Mouse (Mus musculus): ENCODE measurements around the gene Kctd2. TPM values are rescaled to one million over a fixed set of nuclear protein-coding genes. Genes with fewer than 3 reads are reported as not detected.

Kctd2 gene
- polyA plus RNA-seq, 1 experiment, result 28.0 TPM

DNA sequence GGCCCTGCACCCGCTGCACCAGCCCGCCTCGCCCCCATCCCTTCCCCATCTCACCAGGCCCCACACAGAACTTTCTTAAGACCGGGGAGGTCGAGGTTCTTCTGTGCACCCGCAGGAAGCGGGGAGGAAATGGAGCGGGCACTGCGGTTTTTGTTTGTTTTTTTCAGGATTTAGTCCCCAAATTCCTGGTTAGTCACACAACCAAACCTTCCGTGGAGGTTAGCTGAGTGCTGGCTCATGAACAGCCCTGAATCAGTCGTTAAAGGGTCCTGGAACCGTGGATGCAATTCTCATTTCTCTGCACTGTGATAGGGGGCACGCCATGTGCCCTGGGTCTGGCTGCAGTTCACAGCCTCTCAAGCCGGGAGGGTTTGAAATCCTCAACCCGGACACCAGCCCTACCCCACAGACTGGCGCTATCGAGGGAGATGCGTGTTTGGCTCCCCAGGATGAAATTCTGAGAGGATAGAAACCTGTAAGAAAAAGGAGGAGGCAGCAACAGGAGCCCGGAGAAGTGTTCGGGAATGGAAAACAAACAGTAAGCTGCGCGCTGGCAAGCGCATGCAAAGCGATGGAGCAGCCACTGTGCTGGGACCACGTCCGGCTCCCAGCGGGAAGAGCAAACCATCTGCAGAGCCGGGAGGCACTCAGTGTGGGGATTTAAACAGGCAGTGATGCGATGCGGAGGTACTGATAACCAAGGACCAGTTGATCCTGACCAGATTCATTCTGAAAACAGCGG is 15.8 kb downstream of the Kctd2 start:
- Histone ChIP-seq H3K27ac (ENCODE audit: insufficient read depth, low read depth, low read length) (no peak overlapping the region), H3K4me1 (ENCODE audit: control insufficient read depth, insufficient read depth, low read length) (peaks cover 24% of the 10 kb centered on the region), H3K4me3 (ENCODE audit: insufficient read depth, low read length) (no peak overlapping the region)
- no peak for TF ChIP-seq POLR2A (IDR thresholded peaks at IDR 0.05; ENCODE audit: borderline replicate concordance, low read depth, low read length)
- TF ChIP-seq CTCF (IDR thresholded peaks at IDR 0.05; ENCODE audit: low read depth, low read length), result no peak

DNA sequence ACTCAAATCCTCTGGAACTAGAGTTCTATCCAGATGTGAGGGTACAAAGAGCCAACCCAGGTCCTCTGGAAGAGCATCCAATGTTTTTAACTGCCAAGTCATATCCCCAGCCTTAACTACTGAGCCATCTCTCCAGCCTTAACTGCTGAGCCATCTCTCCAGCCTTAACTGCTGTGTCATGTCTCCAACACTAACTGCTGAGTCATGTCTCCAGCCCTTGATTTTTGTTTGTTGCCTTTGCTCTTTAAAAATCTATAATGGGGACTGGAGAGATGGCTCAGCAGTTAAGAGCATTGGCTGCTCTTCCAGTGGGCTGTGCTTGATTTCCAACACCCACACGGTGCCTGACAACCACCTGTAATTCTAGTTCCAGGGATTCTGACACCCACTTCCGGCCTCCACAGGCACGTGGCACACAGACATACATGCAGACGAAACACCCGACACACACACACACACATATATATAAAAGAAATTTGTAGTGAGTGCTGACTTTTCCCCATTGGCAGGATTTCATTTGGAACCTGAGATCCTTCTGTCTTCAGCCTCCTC is 17.7 kb downstream of the Kctd2 start:
- H3K4me3 ChIP-seq (ENCODE audit: insufficient read depth, low read length), result no peak overlapping the region
- peaks cover 26% of the 10 kb centered on the region for H3K4me1 ChIP-seq (ENCODE audit: control insufficient read depth, insufficient read depth, low read length)
- H3K27ac ChIP-seq (ENCODE audit: insufficient read depth, low read depth, low read length), result no peak overlapping the region
- no peak for TF ChIP-seq POLR2A (IDR thresholded peaks at IDR 0.05; ENCODE audit: borderline replicate concordance, low read depth, low read length)
- TF ChIP-seq CTCF (IDR thresholded peaks at IDR 0.05; ENCODE audit: low read depth, low read length), result no peak

DNA sequence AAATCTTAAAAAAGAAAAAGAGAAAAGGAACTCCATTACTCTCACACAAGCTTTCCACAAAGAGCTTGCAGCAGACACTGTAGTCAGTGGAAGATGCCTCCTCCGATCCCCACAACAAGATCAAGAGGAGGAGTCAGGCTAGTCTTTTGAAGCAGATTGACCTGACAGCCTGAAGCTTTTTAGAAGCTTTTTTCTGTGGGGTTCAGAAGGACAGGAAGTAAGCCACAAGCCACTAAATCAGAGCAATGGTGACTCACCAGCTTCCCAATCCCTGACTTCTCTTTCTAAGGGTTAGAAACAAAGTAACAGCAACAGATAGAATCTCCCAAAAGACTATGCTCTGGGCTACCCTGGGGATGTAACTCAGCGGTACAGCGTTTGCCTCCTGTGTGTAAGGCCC is 19.4 kb downstream of the Kctd2 start:
- H3K27ac ChIP-seq (ENCODE audit: insufficient read depth, low read depth, low read length), result peak overlapping the region; percentile 60
- no peak for TF ChIP-seq CTCF (IDR thresholded peaks at IDR 0.05; ENCODE audit: low read depth, low read length)
- TF ChIP-seq POLR2A (IDR thresholded peaks at IDR 0.05; ENCODE audit: borderline replicate concordance, low read depth, low read length), result no peak

DNA sequence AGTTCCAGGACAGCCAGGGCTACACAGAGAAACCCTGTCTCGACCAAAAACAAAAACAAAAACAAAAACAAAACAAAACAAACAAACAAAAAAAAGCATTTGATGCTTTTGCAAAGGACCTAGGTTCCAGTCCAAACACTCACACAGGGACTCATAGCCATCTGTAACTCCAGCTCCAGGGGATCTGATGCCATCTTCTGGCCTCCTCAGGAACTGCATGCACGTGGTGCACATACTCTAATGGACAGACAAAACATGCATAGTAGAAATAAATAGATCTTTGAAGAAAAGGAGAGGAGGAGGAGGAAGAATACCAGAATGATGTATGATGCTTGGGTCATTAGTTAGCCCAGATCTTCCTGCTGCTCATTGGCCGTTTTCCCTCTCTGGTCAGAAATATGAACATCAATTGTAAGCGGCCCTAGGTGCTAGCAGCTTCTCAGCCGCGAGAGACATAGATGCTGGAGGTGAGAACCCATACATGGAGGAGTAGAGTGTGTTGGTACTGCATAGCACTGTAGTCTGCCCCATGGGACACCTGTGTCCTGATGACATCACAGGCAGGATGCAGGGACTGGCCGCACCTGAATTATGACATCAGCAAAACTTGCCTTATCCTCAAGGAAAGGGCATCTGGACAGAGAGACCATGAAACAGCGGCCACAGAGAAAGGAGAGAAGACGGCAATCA is 20.1 kb downstream of the Kctd2 start, which contains the start of gene Trim80:
Gene Trim80 (plus strand): TSS at position 640 of the 690 bp plus-strand sequence.
- Histone ChIP-seq H3K4me3 (ENCODE audit: insufficient read depth, low read length) (no peak within 1 kb of the TSS), H3K27ac (ENCODE audit: insufficient read depth, low read depth, low read length) (peak within 1 kb of the TSS; percentile 60), H3K4me1 (ENCODE audit: control insufficient read depth, insufficient read depth, low read length) (peaks cover 25% of the 10 kb centered on the region)
- TF ChIP-seq POLR2A (IDR thresholded peaks at IDR 0.05; ENCODE audit: borderline replicate concordance, low read depth, low read length) (no peak), CTCF (IDR thresholded peaks at IDR 0.05; ENCODE audit: low read depth, low read length) (peak; percentile 27; the same call in 1 of the 2 replicates)

More for the DNA sequence above, 19.4 kb downstream of the Kctd2 start:
- Histone ChIP-seq H3K4me3 (ENCODE audit: insufficient read depth, low read length) (no peak overlapping the region), H3K4me1 (ENCODE audit: control insufficient read depth, insufficient read depth, low read length) (peaks cover 26% of the 10 kb centered on the region)

DNA sequence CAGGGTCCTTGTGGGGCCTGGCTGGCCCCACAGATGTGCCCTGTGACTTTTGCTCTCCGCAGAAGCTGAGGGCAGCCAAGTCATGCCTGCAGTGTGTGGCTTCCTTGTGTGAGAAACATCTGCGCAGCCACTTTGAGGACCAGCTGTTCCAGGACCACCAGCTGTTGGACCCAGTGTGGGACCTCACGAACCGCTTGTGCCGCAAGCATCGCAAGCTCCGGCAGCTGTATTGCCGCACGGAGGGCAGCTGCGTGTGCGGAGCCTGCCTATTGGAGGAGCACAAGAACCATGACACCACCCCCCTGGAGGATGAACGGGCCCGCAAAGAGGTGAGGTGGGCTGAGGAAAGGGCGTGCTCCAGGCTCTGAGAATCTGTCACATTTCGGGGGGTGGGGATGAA is 21.5 kb downstream of the Kctd2 start:
- peaks cover 25% of the 10 kb centered on the region for H3K4me1 ChIP-seq (ENCODE audit: control insufficient read depth, insufficient read depth, low read length)
- TF ChIP-seq CTCF (IDR thresholded peaks at IDR 0.05; ENCODE audit: low read depth, low read length) (no peak), POLR2A (IDR thresholded peaks at IDR 0.05; ENCODE audit: borderline replicate concordance, low read depth, low read length) (no peak)
- no peak overlapping the region for H3K27ac ChIP-seq (ENCODE audit: insufficient read depth, low read depth, low read length)
- no peak overlapping the region for H3K4me3 ChIP-seq (ENCODE audit: insufficient read depth, low read length)

DNA sequence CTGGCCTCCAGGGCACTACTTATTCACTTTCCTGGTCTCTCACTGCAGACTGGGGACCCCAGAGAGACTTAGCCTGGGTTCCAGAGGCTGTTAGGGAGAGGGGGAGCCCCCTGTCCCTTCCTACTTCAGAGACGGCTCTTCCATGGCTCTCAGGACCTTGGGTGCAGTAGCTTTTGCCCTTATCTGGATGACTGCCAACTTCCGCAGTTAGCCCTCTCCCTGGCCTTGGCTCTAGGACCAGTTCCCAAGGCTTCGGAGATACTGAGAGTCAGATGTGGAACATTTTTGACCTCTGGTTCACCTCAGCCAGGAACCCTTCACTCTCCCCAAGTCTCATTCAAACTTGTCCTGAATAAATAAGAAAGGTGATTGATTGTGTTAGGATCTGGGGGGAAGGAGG is 27.0 kb downstream of the Kctd2 start:
- H3K4me3 ChIP-seq (ENCODE audit: insufficient read depth, low read length), result no peak overlapping the region
- no peak overlapping the region for H3K27ac ChIP-seq (ENCODE audit: insufficient read depth, low read depth, low read length)
- TF ChIP-seq CTCF (IDR thresholded peaks at IDR 0.05; ENCODE audit: low read depth, low read length), result no peak
- no peak for TF ChIP-seq POLR2A (IDR thresholded peaks at IDR 0.05; ENCODE audit: borderline replicate concordance, low read depth, low read length)
- no peaks in the 10 kb centered on the region for H3K4me1 ChIP-seq (ENCODE audit: control insufficient read depth, insufficient read depth, low read length)

DNA sequence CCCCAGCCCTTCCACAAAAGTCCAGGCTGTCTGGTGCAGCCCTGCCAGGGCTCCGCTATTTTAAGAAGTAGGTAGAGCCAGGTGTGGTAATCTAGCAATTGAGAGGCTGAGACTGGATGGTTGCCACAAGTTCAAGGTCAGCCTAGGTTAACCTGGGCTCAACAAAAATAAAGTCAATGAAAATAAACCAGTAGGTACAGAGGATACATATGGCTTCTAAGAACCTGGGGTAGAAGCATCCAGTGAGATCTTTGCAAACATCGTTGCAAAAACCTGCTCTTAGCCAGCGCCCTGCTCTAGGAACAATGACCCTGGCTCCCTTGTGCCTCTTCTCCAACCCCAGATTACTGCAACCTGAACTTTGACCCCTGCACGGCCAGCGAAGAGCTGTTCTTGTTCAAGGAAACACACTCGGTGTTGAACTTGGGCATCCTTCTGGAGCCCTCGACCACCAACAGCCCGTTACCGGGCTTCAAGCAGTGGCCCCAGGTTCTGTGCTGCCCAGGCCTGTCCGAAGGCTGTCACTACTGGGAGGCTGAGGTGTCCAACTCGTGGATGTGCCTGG is 27.5 kb downstream of the Kctd2 start:
- TF ChIP-seq CTCF (IDR thresholded peaks at IDR 0.05; ENCODE audit: low read depth, low read length) (no peak), POLR2A (IDR thresholded peaks at IDR 0.05; ENCODE audit: borderline replicate concordance, low read depth, low read length) (no peak)
- H3K27ac ChIP-seq (ENCODE audit: insufficient read depth, low read depth, low read length), result no peak overlapping the region
- no peaks in the 10 kb centered on the region for H3K4me1 ChIP-seq (ENCODE audit: control insufficient read depth, insufficient read depth, low read length)
- no peak overlapping the region for H3K4me3 ChIP-seq (ENCODE audit: insufficient read depth, low read length)

DNA sequence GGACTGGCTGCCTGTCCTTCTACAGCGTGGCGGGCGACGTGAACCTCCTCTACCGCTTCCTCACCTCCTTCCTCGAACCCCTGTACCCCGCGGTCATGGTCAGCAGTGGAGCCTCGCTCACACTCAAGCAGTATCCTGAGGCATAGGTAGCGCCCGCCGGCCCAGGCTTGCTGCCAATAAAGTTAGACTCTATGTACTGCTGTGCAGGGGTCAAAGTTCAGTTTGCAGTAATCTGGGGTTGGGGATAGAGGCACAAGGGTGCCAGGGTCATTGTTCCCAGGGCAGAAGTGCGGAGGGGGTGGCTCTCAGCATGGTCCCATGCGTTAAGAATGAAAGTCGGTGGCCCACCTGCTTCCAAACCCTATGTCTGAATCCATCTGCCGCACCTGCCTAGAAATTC is 28.1 kb downstream of the Kctd2 start:
- no peaks in the 10 kb centered on the region for H3K4me1 ChIP-seq (ENCODE audit: control insufficient read depth, insufficient read depth, low read length)
- TF ChIP-seq CTCF (IDR thresholded peaks at IDR 0.05; ENCODE audit: low read depth, low read length) (no peak), POLR2A (IDR thresholded peaks at IDR 0.05; ENCODE audit: borderline replicate concordance, low read depth, low read length) (no peak)
- no peak overlapping the region for H3K4me3 ChIP-seq (ENCODE audit: insufficient read depth, low read length)
- no peak overlapping the region for H3K27ac ChIP-seq (ENCODE audit: insufficient read depth, low read depth, low read length)

DNA sequence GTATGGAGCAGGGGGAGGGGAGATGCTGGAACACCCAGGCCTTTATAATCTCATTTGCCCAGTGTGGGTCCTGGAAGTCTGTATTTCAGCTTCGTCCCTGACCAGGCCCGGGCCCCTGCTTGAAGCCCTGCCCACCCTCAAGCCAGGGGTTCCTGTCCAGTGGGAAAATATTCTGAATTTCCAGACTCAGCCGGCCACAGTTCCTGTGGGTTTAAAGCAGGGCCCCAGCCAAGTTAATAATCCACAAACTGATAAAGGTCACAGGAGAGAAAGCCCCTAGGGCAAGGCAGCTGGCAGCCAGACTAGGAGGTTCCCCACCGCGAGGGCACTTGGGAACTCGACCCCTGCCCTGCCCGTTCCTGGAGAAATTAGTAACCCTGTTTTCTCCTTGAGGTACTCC is 29.1 kb downstream of the Kctd2 start:
- H3K4me1 ChIP-seq (ENCODE audit: control insufficient read depth, insufficient read depth, low read length), result no peaks in the 10 kb centered on the region
- no peak for TF ChIP-seq POLR2A (IDR thresholded peaks at IDR 0.05; ENCODE audit: borderline replicate concordance, low read depth, low read length)
- TF ChIP-seq CTCF (IDR thresholded peaks at IDR 0.05; ENCODE audit: low read depth, low read length), result no peak
- H3K27ac ChIP-seq (ENCODE audit: insufficient read depth, low read depth, low read length), result no peak overlapping the region
- H3K4me3 ChIP-seq (ENCODE audit: insufficient read depth, low read length), result no peak overlapping the region

All from bone marrow macrophage, adult 2 months (primary cell).